Mouse (Mus musculus): ENCODE data around the gene Phykpl.

The Phykpl gene

GRCm38 (mm10) chr11:51584431-51585248 is at the start of gene Phykpl:
TSS of gene Phykpl (plus strand) at chr11:51584757.
- DNase-seq (ENCODE audit: low spot score): peak; percentile 97

- peak; percentile 61 for DNase-seq (ENCODE audit: low spot score)
Observed at GRCm38 (mm10) chr11:51538388-51538787, 46.2 kb upstream of the Phykpl start.

GRCm38 (mm10) chr11:51538919-51539758 is 45.4 kb upstream of the Phykpl start:
- no peak for DNase-seq (ENCODE audit: low spot score)

- DNase-seq (ENCODE audit: low spot score): peak; percentile 97
Observed at GRCm38 (mm10) chr11:51539759-51540282, 44.7 kb upstream of the Phykpl start.

- DNase-seq (ENCODE audit: low spot score): peak; percentile 78
Observed at GRCm38 (mm10) chr11:51542424-51542823, 42.1 kb upstream of the Phykpl start.

- peak; percentile 75 for DNase-seq (ENCODE audit: low spot score)
Observed at GRCm38 (mm10) chr11:51543487-51544050, 41.0 kb upstream of the Phykpl start.

GRCm38 (mm10) chr11:51544413-51544812 is 40.1 kb upstream of the Phykpl start:
- no peak for DNase-seq (ENCODE audit: low spot score)

- no peak for DNase-seq (ENCODE audit: low spot score)
Observed at GRCm38 (mm10) chr11:51545811-51546210, 38.7 kb upstream of the Phykpl start.

- no peak for DNase-seq (ENCODE audit: low spot score)
Observed at GRCm38 (mm10) chr11:51551253-51551652, 33.3 kb upstream of the Phykpl start.

GRCm38 (mm10) chr11:51552091-51552490 is 32.5 kb upstream of the Phykpl start:
- DNase-seq (ENCODE audit: low spot score): no peak

- DNase-seq (ENCODE audit: low spot score): peak; percentile 31
Observed at GRCm38 (mm10) chr11:51554590-51554989, 30.0 kb upstream of the Phykpl start.

GRCm38 (mm10) chr11:51555066-51555465 is 29.5 kb upstream of the Phykpl start:
- DNase-seq (ENCODE audit: low spot score): no peak

GRCm38 (mm10) chr11:51563276-51563675 is 21.3 kb upstream of the Phykpl start:
- DNase-seq (ENCODE audit: low spot score): no peak

GRCm38 (mm10) chr11:51565062-51565461 is 19.5 kb upstream of the Phykpl start:
- DNase-seq (ENCODE audit: low spot score): no peak

- no peak for DNase-seq (ENCODE audit: low spot score)
Observed at GRCm38 (mm10) chr11:51565951-51566350, 18.6 kb upstream of the Phykpl start.

- DNase-seq (ENCODE audit: low spot score): no peak
Observed at GRCm38 (mm10) chr11:51568801-51569200, 15.8 kb upstream of the Phykpl start.

- DNase-seq (ENCODE audit: low spot score): no peak
Observed at GRCm38 (mm10) chr11:51576454-51576853, 8.1 kb upstream of the Phykpl start.

GRCm38 (mm10) chr11:51577587-51577986 is 7.0 kb upstream of the Phykpl start:
- no peak for DNase-seq (ENCODE audit: low spot score)

- DNase-seq (ENCODE audit: low spot score): no peak
Observed at GRCm38 (mm10) chr11:51579024-51579423, 5.5 kb upstream of the Phykpl start.

- peak; percentile 86 for DNase-seq (ENCODE audit: low spot score)
Observed at GRCm38 (mm10) chr11:51582713-51583112, 1.8 kb upstream of the Phykpl start.

GRCm38 (mm10) chr11:51584057-51584430 is 513 bp upstream of the Phykpl start:
- no peak for DNase-seq (ENCODE audit: low spot score)

GRCm38 (mm10) chr11:51585608-51586252 is 1.2 kb downstream of the Phykpl start:
- DNase-seq (ENCODE audit: low spot score): no peak

Measured in embryo, embryonic 10 days (tissue).